Mouse (Mus musculus) erythroblast, embryonic 14.5 days (primary cell): ENCODE measurements around the gene Ado. TPM values are rescaled to one million over a fixed set of nuclear protein-coding genes. Genes with fewer than 3 reads are reported as not detected.

Experiments
- H3K27me3 ChIP-seq: 2 replicates; pipeline ENCODE4 v1.6.1; 2012; ENCODE audit warnings: inconsistent platforms; ENCODE audit not compliant: control insufficient read depth
- H3K36me3 ChIP-seq: 2 replicates; pipeline ENCODE4 v1.6.1; 2012; ENCODE audit warnings: mild to moderate bottlenecking, inconsistent platforms; ENCODE audit not compliant: control insufficient read depth
- H3K4me1 ChIP-seq: 2 replicates; pipeline ENCODE4 v1.6.1; 2012; ENCODE audit warnings: inconsistent platforms; ENCODE audit not compliant: control insufficient read depth
- H3K4me3 ChIP-seq: replicated peaks from 2 replicates; pipeline ENCODE3; 2012; ENCODE audit warnings: moderate library complexity, mild to moderate bottlenecking, inconsistent platforms
- H3K9me3 ChIP-seq: 2 replicates; pipeline ENCODE4 v1.6.1; 2012; ENCODE audit warnings: low read length, inconsistent platforms, mixed read lengths; ENCODE audit not compliant: control insufficient read depth
- GATA1 ChIP-seq: IDR thresholded peaks from 2 replicates; pipeline ENCODE4 v1.6.1; 2012; ENCODE audit warnings: low read length, inconsistent platforms, mixed read lengths
- TAL1 ChIP-seq: IDR thresholded peaks from 3 replicates; pipeline ENCODE4 v1.6.1; 2012; ENCODE audit warnings: low read length, inconsistent platforms, mixed read lengths
- polyA plus RNA-seq: library from polyadenylated mRNA; stranded (reverse); fragments of >175 nt; gene quantifications from 2 replicates; pipeline ENCODE4 v1.2.3, GENCODE M21; 2012

Gene Ado
- polyA plus RNA-seq, 1 experiment = 0.90 TPM

- Histone ChIP-seq H3K9me3 (no peaks in the 10 kb centered on the region), H3K27me3 (no peaks in the 10 kb centered on the region), H3K4me3 (no peak overlapping the region), H3K36me3 (no peaks in the 10 kb centered on the region), H3K4me1 (no peaks in the 10 kb centered on the region)
- no peak for TF ChIP-seq TAL1
- no peak for TF ChIP-seq GATA1
These were observed 30.0 kb downstream of the Ado start for GRCm38 (mm10) chr10:67518733-67519132.

GRCm38 (mm10) chr10:67512871-67513270 is 35.9 kb downstream of the Ado start:
- Histone ChIP-seq H3K9me3 (no peaks in the 10 kb centered on the region), H3K27me3 (no peaks in the 10 kb centered on the region), H3K4me1 (no peaks in the 10 kb centered on the region), H3K36me3 (no peaks in the 10 kb centered on the region), H3K4me3 (no peak overlapping the region)
- TF ChIP-seq TAL1 (no peak), GATA1 (no peak)

GRCm38 (mm10) chr10:67512211-67512610 is 36.5 kb downstream of the Ado start:
- no peak for TF ChIP-seq TAL1
- no peak for TF ChIP-seq GATA1
- no peaks in the 10 kb centered on the region for H3K36me3 ChIP-seq

GRCm38 (mm10) chr10:67505248-67505647 is 43.5 kb downstream of the Ado start:
- no peaks in the 10 kb centered on the region for H3K9me3 ChIP-seq
- no peaks in the 10 kb centered on the region for H3K36me3 ChIP-seq
- no peaks in the 10 kb centered on the region for H3K4me1 ChIP-seq
- H3K27me3 ChIP-seq = no peaks in the 10 kb centered on the region
- H3K4me3 ChIP-seq = no peak overlapping the region
- TF ChIP-seq TAL1 (no peak), GATA1 (no peak)

More at GRCm38 (mm10) chr10:67512211-67512610, 36.5 kb downstream of the Ado start:
- no peaks in the 10 kb centered on the region for H3K9me3 ChIP-seq
- H3K27me3 ChIP-seq = no peaks in the 10 kb centered on the region
- H3K4me3 ChIP-seq = no peak overlapping the region
- H3K4me1 ChIP-seq = no peaks in the 10 kb centered on the region

- TF ChIP-seq GATA1 (no peak), TAL1 (no peak)
- Histone ChIP-seq H3K9me3 (no peaks in the 10 kb centered on the region), H3K4me1 (no peaks in the 10 kb centered on the region), H3K4me3 (no peak overlapping the region), H3K27me3 (no peaks in the 10 kb centered on the region), H3K36me3 (no peaks in the 10 kb centered on the region)
These were observed 44.7 kb downstream of the Ado start for GRCm38 (mm10) chr10:67504046-67504445.

GRCm38 (mm10) chr10:67503320-67503995 is 45.3 kb downstream of the Ado start:
- H3K9me3 ChIP-seq = no peaks in the 10 kb centered on the region
- TF ChIP-seq TAL1 (no peak), GATA1 (no peak)
- no peak overlapping the region for H3K4me3 ChIP-seq
- H3K4me1 ChIP-seq = no peaks in the 10 kb centered on the region
- no peaks in the 10 kb centered on the region for H3K27me3 ChIP-seq
- H3K36me3 ChIP-seq = no peaks in the 10 kb centered on the region

GRCm38 (mm10) chr10:67497951-67498350 is 50.8 kb downstream of the Ado start:
- H3K9me3 ChIP-seq = no peaks in the 10 kb centered on the region
- TF ChIP-seq TAL1 = no peak
- TF ChIP-seq GATA1 = no peak
- no peaks in the 10 kb centered on the region for H3K4me1 ChIP-seq

GRCm38 (mm10) chr10:67497144-67497892 is 51.4 kb downstream of the Ado start:
- Histone ChIP-seq H3K4me3 (no peak overlapping the region), H3K36me3 (no peaks in the 10 kb centered on the region), H3K27me3 (no peaks in the 10 kb centered on the region), H3K9me3 (no peaks in the 10 kb centered on the region), H3K4me1 (no peaks in the 10 kb centered on the region)
- TF ChIP-seq GATA1 = no peak
- no peak for TF ChIP-seq TAL1

More at GRCm38 (mm10) chr10:67497951-67498350, 50.8 kb downstream of the Ado start:
- Histone ChIP-seq H3K36me3 (no peaks in the 10 kb centered on the region), H3K27me3 (no peaks in the 10 kb centered on the region), H3K4me3 (no peak overlapping the region)

Other genes with a start within 250 kb of the Ado start
- 0.12 TPM in 1 of 2 replicates, not detected in the other for gene Egr2, start 13.5 kb downstream of the Ado start, polyA plus RNA-seq